Mouse (Mus musculus) mesoderm, embryonic 11.5 days (tissue): ENCODE measurements at regions not wholly inside any gene's neighbourhood (a gene's known extent, or its start where the extent isn't known, plus 50 kb on each side); places are given as distances from the start of the nearest gene placed in this dataset.
A peak's percentile ranks its signal among the peaks of the same experiment; 100 is the strongest.

Experiments
- DNase-seq: peaks from one replicate; pipeline ENCODE4 v3.0.0-alpha.2; 2012; ENCODE audit warnings: low read depth, low spot score

DNA sequence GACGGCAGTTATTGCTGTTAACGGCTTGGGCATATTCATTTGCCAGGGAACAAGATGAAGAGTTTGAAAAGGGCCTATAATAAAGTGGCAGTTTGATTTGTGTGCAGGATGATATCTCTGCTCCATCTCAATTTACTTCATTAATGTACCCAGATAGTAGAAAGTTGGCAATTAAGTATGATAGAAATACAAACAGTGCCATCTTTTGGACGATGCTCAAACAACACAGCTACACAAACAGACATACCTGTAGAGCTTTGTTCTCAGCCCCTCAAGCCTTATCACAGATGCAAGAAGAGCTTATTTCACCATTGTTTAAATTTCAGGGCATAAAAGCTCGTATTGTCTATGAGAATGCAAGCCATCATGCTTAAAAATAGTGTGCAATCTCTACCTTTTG is 82.2 kb downstream of the Tnfsf11 start:
- no peak for DNase-seq

DNA sequence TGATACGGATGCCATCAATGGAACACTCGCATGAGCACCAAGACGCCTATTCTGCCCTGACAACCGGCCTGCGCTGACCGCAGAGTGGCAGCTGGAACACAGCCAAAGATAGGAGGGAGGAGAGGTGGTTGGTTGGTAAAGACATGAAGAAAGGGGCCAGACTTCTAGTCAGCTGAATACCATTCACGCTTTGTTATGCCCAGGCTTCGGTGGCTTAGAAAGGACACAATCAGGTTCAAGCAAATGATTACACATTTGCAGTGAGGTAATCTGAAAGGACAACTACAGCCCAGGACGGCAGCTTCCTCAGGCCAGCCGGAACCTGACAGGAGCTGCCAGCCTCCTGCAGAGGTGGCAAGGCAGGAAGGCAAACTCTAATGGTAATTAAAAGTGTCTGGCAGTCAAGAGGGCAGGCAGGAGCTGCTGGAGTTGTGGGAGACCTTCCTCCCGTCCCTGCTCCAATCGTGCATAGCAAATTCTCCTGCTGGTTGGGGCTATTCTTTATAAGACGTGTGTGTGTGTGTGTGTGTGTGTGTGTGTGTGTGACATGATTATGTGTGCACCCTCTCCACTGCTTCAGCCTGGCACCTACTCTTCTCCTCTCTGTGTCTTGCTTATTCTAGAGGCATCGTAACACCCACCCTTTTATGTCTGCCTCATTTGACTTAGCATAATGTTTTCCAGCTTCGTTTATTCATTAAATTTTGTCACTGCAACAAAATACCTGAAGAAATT is 91.4 kb downstream of the Tnfsf11 start:
- DNase-seq, result peak; percentile 22

DNA sequence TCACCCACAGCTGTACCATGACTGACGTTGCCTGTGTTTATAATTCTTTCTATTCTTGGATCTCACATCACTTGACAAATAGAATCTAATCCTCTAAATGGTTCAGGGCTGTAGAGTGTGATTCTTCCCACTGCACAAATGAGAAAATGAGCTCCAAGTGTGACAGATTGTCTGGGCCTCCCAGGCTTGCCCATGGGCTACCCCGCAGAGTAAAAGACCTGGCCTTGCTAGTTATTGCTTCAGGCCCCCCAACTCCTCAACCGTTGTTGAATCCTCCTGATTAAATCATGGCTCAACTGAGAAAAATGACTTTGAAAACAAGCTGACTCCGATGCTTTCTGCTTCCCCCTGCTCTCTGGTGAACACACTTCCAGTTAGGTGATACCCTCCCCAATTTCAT is 92.4 kb downstream of the Tnfsf11 start:
- DNase-seq, result no peak

DNA sequence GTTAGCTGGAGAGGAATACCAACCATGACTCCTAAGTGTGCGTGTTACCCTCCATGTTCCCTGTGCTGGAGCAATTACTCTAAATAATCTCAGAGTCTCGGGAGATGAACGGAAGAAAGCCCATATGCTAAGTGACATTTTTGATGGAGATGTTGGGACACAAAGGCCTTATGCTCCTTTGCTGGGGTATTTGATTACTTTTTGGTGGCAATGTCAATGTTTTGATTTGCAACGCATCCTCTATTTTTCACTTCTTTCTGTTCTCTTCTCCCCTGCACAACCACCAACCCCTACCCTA is 103.3 kb downstream of the Tnfsf11 start:
- DNase-seq, result no peak

DNA sequence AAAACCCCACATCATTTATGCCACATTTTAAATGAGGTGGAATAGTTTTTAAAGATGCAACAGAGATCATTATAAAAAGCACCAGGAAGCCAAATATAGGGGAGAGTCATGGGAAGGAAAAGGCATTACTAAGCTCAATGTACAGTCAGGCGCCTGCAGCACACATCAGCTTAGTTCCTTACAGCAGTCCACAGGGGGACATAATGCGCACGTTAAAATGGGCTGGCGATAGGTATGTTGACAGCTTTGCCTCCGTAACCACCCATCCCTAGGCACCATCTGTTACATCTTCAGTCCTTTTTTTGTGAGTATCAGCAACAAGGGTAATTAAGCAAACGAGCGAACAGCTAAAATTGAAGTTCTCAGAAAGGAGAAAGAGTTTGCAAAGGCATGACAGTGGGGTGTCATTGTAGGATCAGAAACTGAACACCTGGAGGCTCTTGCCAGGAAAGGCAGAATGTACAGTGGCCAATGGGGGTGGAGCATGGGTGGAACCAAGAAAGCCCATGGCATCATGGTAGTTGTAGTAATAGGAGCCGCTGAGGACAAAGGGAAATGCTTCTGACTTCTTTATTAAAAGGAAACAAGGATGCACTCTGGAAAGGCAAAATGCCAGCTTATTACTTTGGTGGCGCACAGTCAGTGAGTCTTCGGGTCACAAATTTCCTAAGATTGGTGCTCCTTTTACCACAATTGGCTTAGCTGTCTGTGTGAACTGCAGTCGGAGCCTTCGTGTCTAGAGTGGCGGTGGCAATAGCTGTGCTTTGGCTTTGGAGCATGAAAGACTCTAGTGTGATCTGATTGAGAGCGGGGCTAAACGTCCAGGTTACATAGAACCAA is 103.9 kb downstream of the Tnfsf11 start:
- no peak for DNase-seq

DNA sequence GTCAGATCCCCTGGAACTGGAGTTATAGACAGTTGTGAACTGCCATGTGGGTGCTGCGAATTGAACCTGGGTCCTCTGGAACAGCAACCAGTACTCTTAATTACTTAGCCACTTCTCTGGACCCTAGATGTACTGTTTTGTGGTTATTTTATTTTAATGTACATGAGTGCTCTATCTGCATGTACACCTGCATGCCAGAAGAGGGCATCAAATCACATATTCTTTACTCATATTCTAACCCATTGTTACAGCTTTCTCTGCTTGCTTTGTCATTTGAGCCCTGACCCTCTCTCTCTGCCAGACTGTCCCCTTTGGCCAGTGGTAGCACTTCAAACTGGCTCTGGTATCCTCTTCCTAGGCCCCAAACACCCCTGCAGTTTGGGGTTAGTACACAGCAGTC is 105.1 kb downstream of the Tnfsf11 start:
- DNase-seq, result no peak

DNA sequence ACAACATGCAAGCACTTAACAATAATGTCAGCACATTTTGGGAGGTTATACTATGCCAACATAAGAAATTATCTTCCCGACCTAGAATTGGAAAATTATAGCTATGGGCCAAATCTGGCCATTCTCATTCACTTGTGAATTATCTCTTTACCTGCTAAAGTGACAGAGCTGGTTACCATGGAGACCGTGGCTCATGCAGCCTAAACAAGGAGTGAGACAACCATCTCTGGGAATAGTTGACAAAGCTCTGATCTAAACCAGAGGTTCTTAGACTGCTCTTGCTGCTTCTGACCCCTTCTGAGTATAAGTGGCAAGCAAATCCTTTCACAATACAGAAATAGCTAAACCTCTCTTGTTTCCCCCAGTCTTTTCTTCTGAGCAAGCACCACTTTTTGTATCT is 108.7 kb upstream of the Fam216b start:
- no peak for DNase-seq

DNA sequence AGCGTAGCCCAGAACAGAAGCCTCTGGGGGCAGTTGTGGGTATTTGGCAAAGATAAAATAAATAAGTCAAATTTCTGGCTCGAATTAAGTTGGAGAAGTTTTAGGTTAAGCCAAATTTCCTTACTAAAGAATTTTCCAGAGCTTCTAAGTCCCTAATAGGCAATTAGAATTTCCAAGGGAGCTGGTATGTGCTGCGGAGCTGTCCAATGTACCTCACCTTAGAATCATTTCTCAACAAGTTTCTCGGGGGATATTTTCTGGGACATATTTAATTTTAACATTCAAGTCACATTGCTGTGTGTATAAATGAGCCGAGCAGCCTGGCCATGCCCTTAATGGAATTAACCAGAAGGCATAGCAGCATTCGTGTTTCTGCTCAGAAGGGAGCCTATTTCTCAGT is 90.8 kb upstream of the Fam216b start:
- DNase-seq, result peak; percentile 18

DNA sequence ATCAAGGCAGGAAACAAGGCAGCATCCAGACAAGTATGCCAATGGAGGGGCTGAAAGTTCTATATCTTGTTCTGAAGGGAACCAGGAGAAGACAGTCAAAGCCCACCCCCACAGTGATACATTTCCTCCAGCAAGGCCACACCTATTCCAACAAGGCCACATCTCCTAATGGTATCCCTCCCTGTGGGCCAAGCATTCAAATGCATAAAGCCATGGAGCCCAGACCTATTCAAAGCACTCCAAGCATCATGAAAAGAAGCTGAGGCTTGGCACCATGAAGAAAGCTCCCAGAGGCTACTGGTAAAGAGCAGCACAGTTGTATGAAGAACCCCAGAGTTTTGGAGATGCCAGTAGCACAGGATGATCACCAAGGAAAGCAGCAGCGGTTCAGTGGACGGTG is 84.6 kb upstream of the Fam216b start:
- no peak for DNase-seq

DNA sequence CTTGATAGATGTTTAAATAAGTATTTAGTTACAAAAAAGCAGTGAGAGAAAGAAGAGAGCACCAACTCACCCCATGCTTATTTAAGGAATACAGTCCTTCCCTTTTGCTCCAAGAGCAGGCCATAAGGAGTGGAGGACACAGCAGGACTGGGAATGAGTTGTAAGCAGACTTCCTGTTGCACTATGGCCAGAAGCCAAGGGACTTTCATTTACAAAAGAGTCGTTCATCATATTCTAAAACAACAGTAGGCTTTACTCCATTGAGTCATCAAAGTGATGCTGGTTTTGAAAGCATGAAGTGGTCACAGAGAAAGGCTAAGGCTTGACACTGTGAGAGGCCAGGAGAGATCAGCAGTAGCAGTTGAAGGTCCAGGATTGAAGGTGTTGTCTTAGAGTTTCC is 84.1 kb upstream of the Fam216b start:
- DNase-seq, result no peak

DNA sequence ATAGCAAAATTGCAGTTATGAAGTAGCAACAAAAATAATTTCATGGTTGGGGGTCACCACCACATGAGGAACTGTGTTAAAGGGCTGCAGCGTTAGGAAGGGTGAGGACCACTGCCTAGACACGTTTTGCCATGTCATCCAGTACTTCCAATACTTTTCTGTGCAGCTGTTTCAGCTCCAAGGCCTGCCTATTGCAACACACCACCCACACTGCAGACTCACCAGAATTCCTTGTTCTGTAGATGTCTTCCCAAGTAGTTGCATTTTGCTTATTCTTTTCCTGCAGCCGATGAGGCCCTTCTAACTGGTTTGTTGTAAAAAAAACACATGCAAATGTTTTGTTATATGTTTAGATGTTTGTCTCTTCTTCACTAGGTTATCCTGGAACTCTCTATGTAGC is 72.0 kb upstream of the Fam216b start:
- DNase-seq, result no peak

DNA sequence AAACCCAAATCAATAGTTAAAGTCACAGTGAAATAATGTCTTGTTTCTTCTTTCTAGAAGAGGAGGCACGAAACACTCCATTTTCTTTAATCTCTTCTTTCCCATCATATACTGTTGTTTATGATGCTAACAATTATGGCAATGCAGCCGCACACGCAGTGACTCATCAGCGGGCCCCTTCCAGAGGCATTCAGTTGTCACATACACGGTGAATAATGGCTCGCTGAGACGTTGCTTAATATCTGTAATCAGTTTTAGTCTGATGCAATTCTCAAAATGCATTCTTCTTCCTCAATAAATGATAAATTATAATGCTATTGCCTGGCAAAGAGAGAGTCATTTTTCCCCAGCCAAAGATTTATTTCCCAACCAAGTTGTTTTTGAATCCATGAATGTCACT is 70.8 kb upstream of the Fam216b start:
- no peak for DNase-seq

DNA sequence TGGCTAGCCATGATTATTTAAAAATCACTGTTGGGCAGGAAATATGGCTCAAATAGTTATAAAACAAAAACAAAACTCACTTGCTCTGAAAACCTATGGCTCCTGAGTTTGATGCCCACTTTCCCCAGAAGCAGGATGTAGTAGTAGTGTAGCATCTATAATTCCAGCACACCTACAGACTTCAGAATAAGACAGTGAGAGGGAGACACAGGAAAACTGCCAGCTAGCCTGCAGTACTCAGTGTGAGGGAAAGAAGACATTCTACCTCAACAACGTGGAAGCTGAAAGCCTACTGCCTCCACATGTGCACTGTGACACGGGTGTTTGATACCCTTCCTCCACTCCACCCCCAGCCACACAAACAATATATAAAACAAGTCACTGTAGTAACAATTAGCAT is 68.9 kb upstream of the Fam216b start:
- DNase-seq, result no peak

DNA sequence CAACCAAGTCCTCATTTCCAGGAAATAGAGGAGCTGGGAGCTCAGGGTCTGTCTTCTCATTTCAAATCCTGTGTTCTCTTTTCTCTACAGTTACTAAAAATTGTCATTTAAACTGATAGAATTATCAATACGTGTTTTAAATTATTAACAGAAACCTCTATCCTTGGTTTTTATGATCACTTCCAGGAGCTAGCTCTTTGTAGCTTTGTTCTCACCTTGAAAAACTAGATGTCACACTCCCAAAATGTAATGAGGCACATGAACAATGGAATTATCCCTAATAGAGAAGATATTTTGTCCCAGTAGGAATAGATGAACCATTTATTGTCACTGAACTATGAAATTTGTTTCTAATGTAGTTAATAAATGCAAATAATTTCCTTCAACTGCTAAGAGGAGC is 60.0 kb upstream of the Fam216b start:
- DNase-seq, result no peak

DNA sequence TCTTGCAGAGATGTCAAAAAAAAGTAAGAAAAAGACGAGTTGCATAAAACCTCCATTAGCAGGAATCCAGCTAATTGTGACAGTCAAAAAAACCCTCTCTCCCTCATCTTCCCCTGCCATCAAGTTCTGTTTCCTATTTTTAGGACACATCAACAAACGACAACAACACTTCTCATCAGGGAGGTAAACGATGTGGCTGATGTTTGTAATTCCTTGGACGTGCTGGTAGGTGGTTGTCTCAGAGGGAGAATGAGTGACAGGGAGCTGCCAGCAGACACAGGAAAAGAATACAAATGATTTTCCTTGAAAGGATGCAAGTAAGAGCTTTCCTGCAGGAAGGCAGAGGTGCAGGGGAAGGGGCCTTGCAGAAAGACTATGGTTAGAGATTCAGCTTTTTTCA is 54.9 kb upstream of the Fam216b start:
- no peak for DNase-seq
